Mouse (Mus musculus) ES-E14 (cell line): ENCODE results near the gene Pif1. TPM values are rescaled to one million over a fixed set of nuclear protein-coding genes. Genes with fewer than 3 reads are reported as not detected.

Experiments used
- DNase-seq: peaks from one replicate; pipeline ENCODE4 v3.0.0-alpha.2; 2013; ENCODE audit warnings: low read depth, low spot score
- H3K27ac ChIP-seq: 2 replicates; pipeline ENCODE4 v1.5.1; 2012; ENCODE audit warnings: low read depth, mild to moderate bottlenecking, low read length, moderate library complexity, mixed read lengths; ENCODE audit not compliant: poor library complexity, insufficient read depth, severe bottlenecking
- H3K36me3 ChIP-seq: 2 replicates; pipeline ENCODE4 v1.6.1; 2012; ENCODE audit warnings: mild to moderate bottlenecking, low read length, moderate library complexity, mixed read lengths; ENCODE audit not compliant: control insufficient read depth, poor library complexity, insufficient read depth, severe bottlenecking
- H3K4me1 ChIP-seq, 2 experiments: fragments of 150-350 bp in 1 of 2; sonication (generic) in 1 of 2; 2 replicates each; pipeline ENCODE4 v1.6.1; 2012; ENCODE audit warnings: low read length in 2 of 2, mild to moderate bottlenecking in 1 of 2, mixed read lengths in 1 of 2; ENCODE audit not compliant: control insufficient read depth in 2 of 2, insufficient read depth in 2 of 2, poor library complexity in 1 of 2
- H3K4me3 ChIP-seq, 2 experiments: fragments of 150-350 bp in 1 of 2; sonication (generic) in 1 of 2; 2 replicates each; pipeline ENCODE4 v1.5.1; 2012; ENCODE audit warnings: low read length in 2 of 2, low read depth in 1 of 2, mild to moderate bottlenecking in 1 of 2, mixed read lengths in 1 of 2; ENCODE audit not compliant: insufficient read depth in 1 of 2, poor library complexity in 1 of 2, severe bottlenecking in 1 of 2
- H3K9ac ChIP-seq: 2 replicates; pipeline ENCODE4 v1.6.1; 2012; ENCODE audit warnings: low read depth, mild to moderate bottlenecking, low read length, mixed read lengths; ENCODE audit not compliant: poor library complexity, insufficient read depth, severe bottlenecking
- H3K9me3 ChIP-seq: fragments of 150-350 bp; sonication (generic); 2 replicates; pipeline ENCODE4 v1.6.1; 2012; ENCODE audit warnings: low read depth, mild to moderate bottlenecking, low read length; ENCODE audit not compliant: control insufficient read depth, insufficient read depth
- CHD2 ChIP-seq: IDR thresholded peaks from 2 replicates; pipeline ENCODE4 v1.6.1; 2014; ENCODE audit warnings: mild to moderate bottlenecking, low read depth, low read length, inconsistent platforms
- HCFC1 ChIP-seq: IDR thresholded peaks from 2 replicates; pipeline ENCODE4 v1.6.1; 2012; ENCODE audit warnings: low read length, inconsistent platforms, borderline replicate concordance; ENCODE audit not compliant: insufficient read depth
- MAFK ChIP-seq: IDR thresholded peaks from 2 replicates; pipeline ENCODE4 v1.6.1; 2014; ENCODE audit warnings: mild to moderate bottlenecking, low read depth, low read length, inconsistent platforms; ENCODE audit not compliant: insufficient read depth
- ZC3H11A ChIP-seq: IDR thresholded peaks from 2 replicates; pipeline ENCODE4 v1.6.1; 2012; ENCODE audit warnings: low read depth, mild to moderate bottlenecking, inconsistent platforms, low read length, borderline replicate concordance
- ZNF384 ChIP-seq: IDR thresholded peaks from 2 replicates; pipeline ENCODE4 v1.6.1; 2012; ENCODE audit warnings: low read depth, low read length, inconsistent platforms
- in situ Hi-C, 2 experiments: fragments of 600-800 bp; cut with MboI; formaldehyde crosslinking; loops; one replicate each; pipeline ENCODE4 v1.15.1; 2025; ENCODE audit warnings: low sequenced_read_pairs in 2 of 2, inconsistent platforms in 1 of 2; ENCODE audit not compliant: unreplicated experiment in 2 of 2
- total RNA-seq: library from RNA; depleted of rRNA; stranded (reverse); fragments of 300-350 nt; gene quantifications from 2 replicates; pipeline ENCODE4 v1.2.3, GENCODE M21; 2012

Pif1 gene
- total RNA-seq, 1 experiment = 31.8 TPM

GRCm38 (mm10) chr9:65563073-65563472 is 23.9 kb upstream of the Pif1 start:
- no peak for DNase-seq
- no peak overlapping the region for H3K27ac ChIP-seq
- H3K9me3 ChIP-seq = no peaks in the 10 kb centered on the region
- H3K9ac ChIP-seq = no peak overlapping the region
- H3K4me3 ChIP-seq = no peak overlapping the region
- in situ Hi-C loops = no loop called here
- H3K36me3 ChIP-seq = no peaks in the 10 kb centered on the region
- TF ChIP-seq ZC3H11A (no peak), ZNF384 (no peak)
- peaks cover 2% of the 10 kb centered on the region in 2 experiments; a peak in 1 of 4 replicates for H3K4me1 ChIP-seq

GRCm38 (mm10) chr9:65564698-65565097 is 22.3 kb upstream of the Pif1 start:
- no peaks in the 10 kb centered on the region for H3K36me3 ChIP-seq
- H3K27ac ChIP-seq = no peak overlapping the region
- DNase-seq = no peak
- H3K9ac ChIP-seq = no peak overlapping the region
- peaks cover 0 to 2% of the 10 kb centered on the region in 2 experiments; a peak in 1 of 4 replicates for H3K4me1 ChIP-seq
- no peak overlapping the region for H3K4me3 ChIP-seq
- in situ Hi-C loops = no loop called here
- no peak for TF ChIP-seq HCFC1
- no peak for TF ChIP-seq MAFK
- no peak for TF ChIP-seq CHD2
- TF ChIP-seq ZNF384 = no peak
- no peak for TF ChIP-seq ZC3H11A
- no peaks in the 10 kb centered on the region for H3K9me3 ChIP-seq

GRCm38 (mm10) chr9:65568787-65569186 is 18.2 kb upstream of the Pif1 start:
- Histone ChIP-seq H3K36me3 (no peaks in the 10 kb centered on the region), H3K4me1 (no peaks in the 10 kb centered on the region), H3K27ac (no peak overlapping the region), H3K4me3 (no peak overlapping the region), H3K9ac (no peak overlapping the region), H3K9me3 (no peaks in the 10 kb centered on the region)
- no peak for DNase-seq
- in situ Hi-C loops = no loop called here
- no peak for TF ChIP-seq ZC3H11A
- TF ChIP-seq ZNF384 = no peak
- TF ChIP-seq CHD2 = no peak
- no peak for TF ChIP-seq MAFK
- no peak for TF ChIP-seq HCFC1

GRCm38 (mm10) chr9:65569491-65569971 is 17.4 kb upstream of the Pif1 start:
- Histone ChIP-seq H3K9me3 (no peaks in the 10 kb centered on the region), H3K27ac (no peak overlapping the region), H3K4me3 (no peak overlapping the region), H3K4me1 (no peaks in the 10 kb centered on the region), H3K9ac (no peak overlapping the region), H3K36me3 (no peaks in the 10 kb centered on the region)
- no peak for TF ChIP-seq ZNF384
- TF ChIP-seq CHD2 = no peak
- no peak for TF ChIP-seq HCFC1
- TF ChIP-seq MAFK = no peak
- TF ChIP-seq ZC3H11A = no peak
- DNase-seq = no peak
- in situ Hi-C loops = no loop called here

GRCm38 (mm10) chr9:65572837-65573236 is 14.1 kb upstream of the Pif1 start:
- no peak for DNase-seq
- in situ Hi-C loops = no loop called here
- TF ChIP-seq MAFK (no peak), CHD2 (no peak), ZNF384 (no peak), ZC3H11A (no peak), HCFC1 (no peak)
- H3K9ac ChIP-seq = no peak overlapping the region
- H3K9me3 ChIP-seq = no peaks in the 10 kb centered on the region
- peaks cover 0 to 4% of the 10 kb centered on the region in 2 experiments; a peak in 2 of 4 replicates for H3K4me1 ChIP-seq
- H3K36me3 ChIP-seq = no peaks in the 10 kb centered on the region
- H3K27ac ChIP-seq = no peak overlapping the region; the same call in 1 of the 2 replicates
- H3K4me3 ChIP-seq = no peak overlapping the region
